Mouse (Mus musculus) cerebellum, adult 11-12 months (tissue): ENCODE measurements at regions not wholly inside any gene's neighbourhood (a gene's known extent, or its start where the extent isn't known, plus 50 kb on each side); places are given as distances from the start of the nearest gene placed in this dataset.

Experiments
- DNase-seq: peaks from one replicate; pipeline ENCODE4 v3.0.0; 2022

- DNase-seq: no peak
These were observed 780.6 kb downstream of the Tmem114 start for GRCm38 (mm10) chr16:7644363-7644762.

- no peak for DNase-seq
These were observed 785.8 kb downstream of the Tmem114 start for GRCm38 (mm10) chr16:7638955-7639755.

DNA sequence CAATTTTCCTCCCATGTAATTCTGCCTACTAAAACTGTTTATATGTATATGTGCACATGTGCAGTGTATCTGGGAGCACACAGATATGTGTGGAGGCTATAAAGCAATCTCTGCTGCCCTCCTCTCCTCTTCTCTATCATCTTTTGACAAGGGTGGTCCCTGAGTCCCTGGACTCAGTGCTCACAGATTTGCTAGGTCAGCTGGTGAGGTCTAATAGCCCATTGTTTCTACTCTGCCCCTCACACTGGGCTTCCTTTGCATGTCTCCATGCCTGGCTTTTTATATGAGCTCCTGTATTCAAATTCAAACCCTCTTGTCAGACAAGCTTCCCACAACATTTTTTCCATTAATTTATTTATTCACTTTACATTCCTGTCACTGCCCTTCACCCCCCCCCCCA is 786.9 kb downstream of the Tmem114 start:
- DNase-seq: no peak

DNA sequence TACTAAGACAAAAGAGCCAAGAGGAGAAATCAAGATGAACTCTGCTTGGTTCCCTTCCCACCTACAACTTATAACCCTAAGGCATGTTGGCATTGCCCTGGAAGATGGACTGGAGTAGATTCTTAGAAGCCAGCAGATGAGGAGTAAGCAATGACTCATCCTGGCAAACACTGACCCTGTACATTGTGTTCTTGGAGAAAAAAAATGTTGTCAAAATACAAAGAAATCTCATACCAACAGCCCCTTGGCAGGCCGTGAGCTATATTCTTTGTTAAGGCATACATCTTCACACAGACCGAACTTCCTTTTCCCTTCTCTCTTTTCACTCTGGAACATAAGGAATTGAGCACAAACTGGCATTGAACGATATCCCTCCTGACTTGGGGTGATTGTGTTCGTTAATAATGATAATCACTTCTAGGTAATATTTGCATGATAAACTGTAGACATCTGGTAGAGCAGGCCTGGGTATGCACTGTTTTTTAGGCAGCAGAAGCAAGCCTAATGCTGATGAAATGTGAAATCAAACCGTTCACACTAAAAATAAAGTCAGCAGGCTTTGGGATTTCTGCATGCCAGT is 787.7 kb downstream of the Tmem114 start:
- no peak for DNase-seq

DNA sequence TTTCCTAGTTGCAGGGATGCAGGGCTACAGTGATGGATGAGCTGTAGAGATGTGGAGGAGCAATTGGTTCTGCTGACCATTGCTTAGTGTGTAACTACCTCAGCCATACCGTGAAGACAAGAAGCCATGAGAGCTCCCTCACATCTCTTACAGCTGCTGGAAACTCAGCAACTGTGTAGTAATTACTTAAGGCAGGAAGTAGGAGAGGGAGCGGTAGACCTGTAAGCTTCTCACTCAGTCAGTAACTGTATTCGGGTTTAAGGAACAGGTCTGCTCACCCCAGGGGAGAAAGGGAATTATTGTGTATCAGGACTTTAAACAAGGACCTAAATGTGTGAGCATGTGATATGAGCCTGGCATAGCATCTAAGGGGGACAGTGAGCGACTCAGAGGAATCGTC is 788.6 kb downstream of the Tmem114 start:
- no peak for DNase-seq

DNA sequence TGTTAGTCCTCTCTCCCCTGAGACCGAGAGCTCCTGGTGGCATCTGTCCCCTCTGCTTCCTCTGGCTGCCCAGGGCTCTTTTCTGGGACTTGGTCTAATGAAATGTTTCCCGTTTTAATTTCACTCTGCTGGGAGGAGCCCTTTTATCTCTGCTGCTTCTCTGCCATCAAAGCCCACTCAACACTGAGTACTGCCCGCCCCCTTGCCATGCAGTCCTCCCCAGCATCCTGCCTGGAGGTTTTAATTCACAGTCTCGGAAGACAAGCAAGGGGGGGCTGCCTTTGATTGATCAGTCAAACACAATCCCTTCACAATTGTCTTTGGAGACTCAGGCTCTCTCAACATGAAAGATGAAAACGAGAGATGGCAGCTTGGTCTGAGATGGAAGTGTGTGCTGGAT is 792.5 kb downstream of the Tmem114 start:
- DNase-seq: no peak

GRCm38 (mm10) chr16:7628351-7628750 is 796.6 kb downstream of the Tmem114 start:
- no peak for DNase-seq

DNA sequence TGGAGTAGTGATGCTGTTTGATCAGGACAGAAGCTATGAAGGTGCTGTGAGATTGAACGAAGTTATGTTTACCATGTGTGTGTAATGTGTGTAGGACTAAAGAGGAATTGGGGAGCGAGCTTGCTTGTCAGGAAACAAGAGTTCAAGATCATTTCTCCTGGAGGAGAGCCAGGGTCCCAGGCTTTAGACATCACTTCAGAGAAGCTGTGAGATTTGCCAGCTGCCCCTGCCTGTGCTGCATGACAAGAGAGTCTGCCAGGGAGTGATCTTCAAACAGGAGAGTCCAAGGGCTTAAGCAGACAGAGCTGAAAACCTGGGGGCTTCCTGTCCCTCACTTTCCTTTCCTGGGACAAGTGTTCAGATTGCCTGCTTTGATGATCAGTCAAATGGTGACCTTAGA is 818.3 kb downstream of the Tmem114 start:
- DNase-seq: no peak

DNA sequence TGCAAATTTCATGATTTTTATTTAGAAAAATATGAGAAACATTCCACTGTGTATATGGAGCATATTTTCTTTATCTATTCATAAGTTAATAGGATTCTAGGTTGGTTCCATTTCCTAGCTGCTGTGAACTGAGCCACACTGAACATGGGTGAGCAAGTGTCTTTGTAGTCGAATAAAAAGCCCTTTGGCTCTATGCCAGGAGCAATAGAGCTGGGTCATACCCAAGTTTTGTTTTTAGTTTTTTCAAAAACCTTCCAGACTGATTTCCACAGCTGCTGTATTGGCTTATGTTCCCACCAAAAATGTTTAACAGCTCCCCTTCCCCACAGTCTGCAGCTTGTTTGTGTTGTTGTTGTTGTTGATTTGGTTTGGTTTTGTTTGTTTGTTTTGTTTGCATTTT is 822.5 kb downstream of the Tmem114 start:
- DNase-seq: no peak

- no peak for DNase-seq
These were observed 850.1 kb downstream of the Tmem114 start for GRCm38 (mm10) chr16:7574879-7575278.

GRCm38 (mm10) chr16:7560841-7561240 is 864.1 kb downstream of the Tmem114 start:
- no peak for DNase-seq

DNA sequence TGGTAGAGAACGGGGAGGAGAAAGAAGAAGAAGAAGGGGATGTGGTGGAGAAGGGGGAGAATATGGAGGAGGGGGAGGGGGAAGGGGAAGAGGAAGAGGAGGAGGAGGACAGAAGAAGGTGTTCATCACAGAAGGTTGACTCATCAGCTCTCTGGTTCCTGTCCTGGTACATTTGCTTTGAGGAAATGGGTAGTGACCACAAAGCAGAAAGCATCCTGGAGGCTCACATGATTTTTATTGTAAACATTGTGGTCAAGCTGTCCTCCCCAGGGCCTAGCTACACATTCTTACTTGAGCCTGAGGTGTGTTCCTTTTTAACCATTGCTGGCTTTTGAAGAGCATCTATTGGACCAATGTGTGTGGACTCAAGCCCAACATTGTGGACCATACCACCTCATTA is 865.8 kb downstream of the Tmem114 start:
- DNase-seq: no peak

DNA sequence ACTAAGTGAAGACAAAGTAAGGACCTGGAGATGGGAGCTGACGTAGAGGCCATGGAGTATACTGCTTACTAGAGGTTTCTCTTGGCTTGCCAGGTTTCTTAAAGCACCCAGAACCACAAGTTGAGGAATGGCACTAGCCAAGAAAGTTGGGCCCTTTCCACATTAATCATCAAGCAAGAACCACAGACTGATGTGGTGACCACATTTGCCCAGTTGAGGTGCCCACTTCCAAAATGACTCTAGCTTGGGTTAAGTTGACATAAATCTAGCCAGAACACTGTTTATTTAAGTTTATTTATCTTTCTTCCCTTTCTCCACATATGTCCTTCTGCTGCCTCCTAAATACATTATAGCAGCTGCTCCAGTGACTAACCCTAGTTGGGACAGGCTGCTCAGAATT is 866.3 kb downstream of the Tmem114 start:
- DNase-seq: no peak

- DNase-seq: no peak
These were observed 869.0 kb downstream of the Tmem114 start for GRCm38 (mm10) chr16:7555911-7556310.

DNA sequence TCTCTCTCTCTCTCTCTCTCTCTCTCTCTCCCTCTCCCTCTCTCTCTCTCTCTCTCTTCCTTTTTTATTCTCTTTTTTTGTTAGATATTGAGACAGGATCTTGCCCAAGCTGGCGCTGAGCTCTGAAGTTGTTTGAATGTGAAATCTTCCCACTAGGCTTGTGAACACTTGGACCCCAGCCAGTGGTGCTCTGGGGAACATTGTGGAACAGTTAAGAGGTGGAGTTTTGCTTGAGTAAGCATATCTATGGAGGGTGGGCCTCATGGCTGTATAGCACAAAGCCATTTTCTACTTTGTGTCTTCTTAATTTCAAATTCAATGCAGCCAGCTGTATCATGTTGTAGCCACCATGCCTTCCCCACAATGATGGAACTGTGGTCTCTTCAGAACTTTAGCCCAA is 875.4 kb downstream of the Tmem114 start:
- DNase-seq: no peak

DNA sequence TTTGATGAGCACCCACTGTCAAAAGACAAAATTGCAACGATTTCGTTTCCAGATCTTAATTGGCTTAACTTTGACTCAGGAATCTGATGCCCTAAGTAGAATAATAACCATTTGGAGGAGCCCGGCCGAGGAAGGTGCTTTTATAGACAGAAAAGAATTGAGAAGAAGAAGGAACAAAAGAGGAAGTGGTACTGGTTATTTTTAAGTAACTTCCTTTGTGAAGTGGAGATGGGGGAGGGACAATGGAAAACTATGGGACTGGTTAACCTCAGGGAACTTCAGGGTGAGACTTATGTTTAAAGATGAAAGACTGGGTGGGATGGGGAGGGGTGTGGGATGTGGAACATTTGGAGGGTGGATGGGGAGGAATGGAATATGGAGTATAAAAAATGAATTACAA is 880.9 kb downstream of the Tmem114 start:
- DNase-seq: no peak

DNA sequence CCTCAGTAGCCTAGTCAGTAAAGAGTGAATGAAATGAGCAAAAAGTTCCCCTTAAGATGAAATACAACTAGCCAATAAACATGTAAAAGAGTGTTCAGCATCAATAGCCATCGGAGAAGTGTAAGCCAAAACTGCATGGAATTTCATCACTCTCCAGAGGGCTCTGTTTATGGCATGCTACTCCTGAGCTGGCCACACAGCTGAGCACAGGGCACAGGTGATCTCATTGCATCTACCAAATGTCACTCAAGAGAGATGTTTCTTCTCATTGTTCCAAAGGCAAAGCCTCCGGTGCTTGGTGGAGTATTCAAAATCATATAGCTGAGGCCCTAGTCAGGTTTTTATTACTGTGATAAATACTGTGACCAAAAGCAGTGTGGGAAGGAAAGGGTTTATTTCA is 895.1 kb downstream of the Tmem114 start:
- no peak for DNase-seq

- DNase-seq: no peak
These were observed 896.0 kb downstream of the Tmem114 start for GRCm38 (mm10) chr16:7528963-7529362.

DNA sequence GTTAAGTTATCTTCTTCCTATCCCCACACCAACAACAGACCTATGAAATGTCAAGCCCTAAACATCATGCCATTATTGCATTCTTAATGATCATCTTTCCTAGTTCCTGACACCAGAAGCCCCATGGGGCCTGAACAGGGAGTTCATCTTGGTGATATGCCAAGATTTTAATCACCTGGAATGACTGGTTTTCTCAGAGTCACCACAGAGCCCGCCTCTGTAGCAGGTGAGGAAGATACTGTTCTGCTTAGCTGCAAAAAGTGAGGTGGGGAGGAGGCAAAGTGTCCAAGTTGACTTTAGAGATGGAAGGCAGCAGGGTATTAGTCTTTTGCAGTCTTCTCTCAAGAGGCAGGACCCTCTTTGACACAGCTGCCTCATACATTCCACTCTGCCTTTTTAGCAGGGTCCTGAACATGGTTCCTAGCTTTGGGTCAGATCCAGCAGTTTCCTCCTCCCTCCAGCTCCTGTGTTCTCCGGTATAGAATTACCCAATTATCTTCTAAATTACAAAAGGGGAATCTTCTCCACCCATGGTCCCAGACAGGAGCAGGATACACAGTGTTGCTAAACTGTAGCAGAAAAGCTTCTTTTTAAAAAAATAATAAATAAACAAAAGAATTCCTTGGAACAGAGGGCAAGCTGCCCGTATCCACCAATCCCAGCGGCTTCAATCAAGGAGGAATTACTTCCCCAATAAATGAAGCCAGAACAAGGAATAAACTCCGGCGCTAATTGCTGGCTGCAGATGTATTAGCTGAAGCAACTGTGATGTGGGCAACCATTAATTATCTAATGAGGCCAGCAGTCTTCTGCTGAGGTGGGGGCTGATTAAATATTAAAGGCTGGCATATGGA is 896.8 kb downstream of the Tmem114 start:
- DNase-seq: no peak

GRCm38 (mm10) chr16:7518711-7519110 is 906.2 kb downstream of the Tmem114 start:
- DNase-seq: no peak
